Mouse (Mus musculus): Measurements from ENCODE around the gene Fntb.
A peak's percentile ranks its signal among the peaks of the same experiment; 100 is the strongest.

Gene Fntb

DNA sequence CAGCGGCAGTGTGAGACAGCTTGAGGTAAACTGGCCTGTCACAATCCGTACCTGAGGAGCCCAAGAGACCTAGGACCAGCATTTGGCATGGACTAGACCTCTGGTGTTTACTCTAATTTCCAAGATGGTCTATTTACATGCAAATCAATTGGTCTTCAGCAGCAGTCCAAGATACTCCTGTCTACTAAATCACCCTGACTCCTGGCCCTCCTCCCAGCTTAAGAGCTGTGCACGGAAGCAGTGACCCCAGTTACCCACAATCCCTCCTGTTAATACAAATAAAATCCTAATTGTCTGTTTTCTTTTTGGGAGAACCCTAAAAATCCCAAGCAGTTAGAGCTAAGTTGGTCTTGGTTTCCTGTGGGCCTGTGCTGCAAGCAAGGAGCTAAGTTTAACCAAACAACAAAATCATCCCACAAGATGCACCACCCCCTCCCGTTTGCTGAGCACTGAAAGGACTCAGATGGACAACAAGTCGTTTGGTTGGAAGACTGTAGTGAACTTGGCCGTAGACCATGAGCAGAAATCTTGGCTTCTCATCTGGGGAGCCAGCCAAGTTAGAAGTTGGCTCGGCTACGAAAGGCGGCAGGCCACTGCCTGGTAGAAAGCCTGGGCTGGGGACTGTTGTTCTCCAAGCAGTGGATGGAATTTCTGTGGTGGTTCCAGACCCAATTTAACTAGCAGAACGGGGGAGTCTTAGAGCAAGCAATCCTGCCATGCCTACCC lies 189.5 kb downstream of the Fntb start:
- peak; percentile 88 for DNase-seq (ENCODE audit: inconsistent ontology term)

DNA sequence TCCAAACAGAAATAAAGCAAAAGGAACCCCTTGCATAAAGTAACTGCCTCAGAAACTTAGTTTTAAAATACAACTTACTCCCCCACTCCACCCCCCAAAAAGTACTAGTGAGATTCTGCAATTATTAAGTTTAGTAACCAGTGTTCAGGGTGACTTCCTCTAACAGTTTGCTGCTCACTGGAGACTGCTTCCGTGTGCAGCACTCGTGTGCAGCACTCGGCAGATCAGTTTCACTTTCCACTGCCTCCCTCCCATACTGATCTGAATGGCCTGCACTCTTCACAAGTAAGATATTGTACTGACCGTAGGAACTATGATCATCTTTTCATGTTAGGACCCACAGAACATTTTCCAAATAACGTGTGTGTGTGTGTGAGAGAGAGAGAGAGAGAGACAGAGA lies 192.3 kb downstream of the Fntb start:
- DNase-seq (ENCODE audit: inconsistent ontology term), result no peak

- no peak for DNase-seq (ENCODE audit: inconsistent ontology term)
Observed at GRCm38 (mm10) chr12:76961052-76961931, 195.9 kb downstream of the Fntb start.

GRCm38 (mm10) chr12:76961932-76962891 lies 196.8 kb downstream of the Fntb start, which contains the start of gene Max:
Gene Max, minus strand, starts transcription at chr12:76962201.
- peak; percentile 100 for DNase-seq (ENCODE audit: inconsistent ontology term)

DNA sequence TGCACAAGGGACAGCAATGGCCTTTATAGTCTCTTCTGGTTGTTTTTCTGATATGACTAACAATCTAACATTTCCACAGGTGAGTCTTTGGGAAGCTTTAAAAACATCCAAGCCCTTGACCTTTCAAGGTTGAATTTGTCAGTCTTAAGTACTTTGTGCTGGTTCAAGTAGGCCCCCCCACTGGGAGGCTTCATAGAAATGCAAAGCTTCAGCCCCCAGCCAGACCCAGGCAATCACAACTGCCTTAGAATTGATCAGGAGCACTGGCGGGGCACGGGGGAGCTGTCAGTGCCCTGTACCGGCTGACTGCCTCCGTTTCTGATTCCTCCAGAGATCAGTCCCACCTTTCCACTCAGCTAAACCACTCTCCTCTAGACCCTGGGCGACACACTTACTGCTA lies 199.7 kb downstream of the Fntb start:
- no peak for DNase-seq (ENCODE audit: inconsistent ontology term)

- no peak for DNase-seq (ENCODE audit: inconsistent ontology term)
Observed at GRCm38 (mm10) chr12:76965876-76966275, 200.5 kb downstream of the Fntb start.
